Mouse (Mus musculus): ENCODE results near the gene Cwf19l1.

DNA sequence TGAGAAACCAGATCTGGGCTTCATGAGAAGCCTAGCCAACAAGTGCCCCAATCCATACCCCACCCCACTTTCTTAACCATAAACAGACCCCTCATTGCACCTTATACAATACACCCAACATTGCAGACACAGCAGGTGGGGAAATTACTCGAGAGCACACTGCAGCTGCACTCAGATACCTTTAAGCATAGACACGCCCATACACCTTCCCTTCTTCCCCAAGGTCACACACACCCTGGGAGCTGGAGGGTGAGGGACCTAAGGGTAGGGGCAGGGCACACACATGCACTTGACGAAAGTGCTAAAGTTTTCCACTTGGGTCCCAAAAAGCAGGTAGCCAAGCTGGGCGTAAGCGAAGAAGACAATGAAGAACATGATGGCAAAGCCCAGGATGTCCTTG, 18.1 kb upstream of the Cwf19l1 start:
- TF ChIP-seq MYOG (IDR thresholded peaks at IDR 0.05; ENCODE audit: control insufficient read depth, extremely low read depth, insufficient read length) (no peak), CTCF (IDR thresholded peaks at IDR 0.05; ENCODE audit: control insufficient read depth, insufficient read depth, insufficient read length) (no peak)

Measured in C2C12 (cell line).